Mouse (Mus musculus): ENCODE measurements around the gene Atad1.

DNA sequence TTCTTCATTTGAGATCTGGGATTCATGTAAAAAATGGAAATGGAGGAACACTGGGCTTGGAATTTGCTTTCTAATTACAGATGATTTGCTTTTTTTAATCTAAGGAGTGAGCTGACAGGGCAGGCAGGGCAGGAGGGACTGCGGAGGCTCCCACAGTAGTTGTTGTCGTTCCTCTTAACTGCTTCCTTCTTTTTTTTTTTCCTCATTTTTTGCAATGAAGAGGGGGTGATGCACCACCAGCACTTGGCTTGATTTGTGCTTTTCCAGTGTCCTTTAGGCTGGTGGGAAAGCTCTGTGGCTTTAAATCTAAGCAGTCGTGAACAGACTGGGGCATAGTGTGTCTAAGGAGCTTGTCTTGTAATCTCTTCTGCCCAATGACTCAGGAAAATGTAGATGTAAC, 39.5 kb upstream of the Atad1 start:
- TF ChIP-seq CTCF (IDR thresholded peaks at IDR 0.05; ENCODE audit: control insufficient read depth, insufficient read depth, low read length) (no peak), POLR2A (IDR thresholded peaks at IDR 0.05; ENCODE audit: borderline replicate concordance, control insufficient read depth, low read depth, low read length) (no peak)

Measured in bone marrow, adult 2 months (tissue).